Mouse (Mus musculus) regulatory T cell (primary cell): ENCODE data around the gene Hbb-bs.
"Not testable (repeated sequence)": the region's sequence is repeated elsewhere in the genome, so short reads cannot be mapped to it uniquely, and the experiment has no call there.

Experiments used
- in situ Hi-C: fragments of 300-600 bp; cut with MboI, MseI; formaldehyde crosslinking; loops from one replicate; pipeline ENCODE4 v1.15.1; 2025; ENCODE audit warnings: high pct_unique_total_duplicates

The Hbb-bs gene

DNA sequence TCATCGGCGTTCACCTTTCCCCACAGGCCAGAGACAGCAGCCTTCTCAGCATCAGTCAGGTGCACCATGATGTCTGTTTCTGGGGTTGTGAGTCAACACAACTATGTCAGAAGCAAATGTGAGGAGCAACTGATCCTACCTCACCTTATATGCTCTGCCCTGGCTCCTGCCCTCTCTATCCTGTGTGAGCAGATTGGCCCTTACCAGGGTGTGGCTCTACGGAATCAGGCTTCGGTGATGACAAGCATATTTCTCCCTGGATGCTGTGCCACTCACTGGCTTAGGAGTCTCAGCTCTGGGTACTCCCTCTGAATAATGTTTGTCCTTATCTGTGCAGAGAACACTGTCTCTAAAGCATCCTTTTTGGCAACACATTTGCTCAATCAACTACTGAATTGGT lies at the start of gene Hbb-bs:
Gene Hbb-bs (minus strand): TSS at position 289 of the 400 bp plus-strand sequence.
- in situ Hi-C loops, result no loop called here

- in situ Hi-C loops, result no loop called here
Observed at GRCm38 (mm10) chr7:103877093-103877492, 49.2 kb upstream of the Hbb-bs start.

GRCm38 (mm10) chr7:103874451-103874850 lies 46.6 kb upstream of the Hbb-bs start:
- in situ Hi-C loops, result no loop called here

DNA sequence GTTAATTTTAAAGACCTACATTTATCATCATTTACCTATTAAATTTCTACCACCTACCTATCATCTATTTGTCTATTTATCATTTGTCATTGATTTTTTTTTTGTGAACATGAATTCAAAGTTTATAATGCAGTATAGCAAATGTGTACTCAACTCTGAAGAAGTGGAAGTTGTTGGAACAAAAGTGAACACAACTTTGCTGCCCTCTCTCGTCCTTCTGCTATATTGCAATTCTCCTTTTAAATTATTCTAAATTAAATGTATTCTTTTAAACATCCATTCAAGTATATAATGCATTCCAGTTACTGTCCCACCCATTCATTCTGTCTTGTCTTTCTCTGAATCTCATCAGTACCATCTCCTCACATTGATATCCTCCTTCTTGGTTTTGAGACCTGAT lies 45.2 kb upstream of the Hbb-bs start:
- in situ Hi-C loops, result no loop called here

DNA sequence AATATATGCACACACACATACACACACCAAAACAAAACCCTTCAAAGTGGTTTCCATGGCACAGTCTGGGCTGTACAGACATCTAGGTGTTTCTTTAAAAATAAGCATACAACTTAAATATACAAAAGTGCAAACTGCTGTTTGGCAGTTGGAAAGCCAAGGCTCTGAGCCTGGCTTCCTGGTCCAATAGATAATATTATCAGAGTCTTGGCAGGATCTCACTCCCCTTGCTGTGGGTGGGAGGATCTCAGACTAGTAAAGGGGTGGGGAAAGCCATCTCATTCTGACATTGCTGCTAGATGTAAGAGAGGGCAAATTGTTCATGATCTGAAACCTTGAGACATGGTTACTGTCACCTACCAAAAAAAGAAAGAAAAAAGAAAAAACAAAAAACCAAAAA lies 42.8 kb upstream of the Hbb-bs start:
- in situ Hi-C loops, result no loop called here

DNA sequence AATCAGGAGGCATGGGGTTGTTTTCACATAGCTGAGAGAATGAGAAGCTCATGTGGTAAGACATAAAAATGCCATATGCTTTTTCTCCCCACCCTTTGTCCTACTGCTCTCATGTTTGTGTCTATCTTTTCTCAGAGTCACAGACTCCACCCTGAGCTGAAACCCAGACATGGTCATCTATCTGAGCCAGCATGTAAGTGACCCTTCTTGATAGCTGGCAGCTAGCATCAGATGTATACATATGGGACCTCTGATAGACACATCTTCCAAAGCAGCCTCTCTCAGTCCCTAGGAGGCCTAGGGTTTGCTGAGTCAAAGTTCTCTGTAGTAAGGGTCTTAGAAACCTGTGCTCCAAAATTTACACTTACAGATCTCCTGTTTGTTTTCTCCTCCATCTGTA lies 37.8 kb upstream of the Hbb-bs start:
- in situ Hi-C loops, result no loop called here

DNA sequence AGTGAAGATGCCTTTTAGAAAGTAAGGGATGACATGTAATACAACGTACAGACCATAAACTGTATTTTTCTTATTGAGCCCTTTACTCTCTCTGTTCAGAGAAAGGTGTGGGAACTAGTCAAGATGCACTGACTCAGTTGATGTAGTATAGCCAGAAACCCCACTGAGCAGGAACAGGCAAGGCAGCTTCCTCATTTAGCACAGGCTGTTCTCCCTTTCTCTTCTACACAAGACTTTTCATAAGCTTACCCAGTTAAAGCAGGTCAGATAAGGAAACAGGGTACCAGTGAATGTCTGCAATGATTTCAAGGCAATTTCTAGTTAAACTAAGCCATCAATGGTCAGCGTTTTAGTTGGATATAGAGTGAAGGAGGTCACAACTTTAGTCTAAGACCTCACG lies 33.6 kb upstream of the Hbb-bs start:
- in situ Hi-C loops, result no loop called here

- in situ Hi-C loops, result no loop called here
Observed at GRCm38 (mm10) chr7:103860855-103861254, 33.0 kb upstream of the Hbb-bs start.

GRCm38 (mm10) chr7:103859076-103859475 lies 31.2 kb upstream of the Hbb-bs start:
- in situ Hi-C loops, result no loop called here

GRCm38 (mm10) chr7:103854669-103855068 lies 26.8 kb upstream of the Hbb-bs start:
- in situ Hi-C loops, result no loop called here

- in situ Hi-C loops, result no loop called here
Observed at GRCm38 (mm10) chr7:103853090-103853489, 25.2 kb upstream of the Hbb-bs start, which contains the start of gene Hbb-y. TSS of gene Hbb-y (minus strand) at chr7:103853216.

DNA sequence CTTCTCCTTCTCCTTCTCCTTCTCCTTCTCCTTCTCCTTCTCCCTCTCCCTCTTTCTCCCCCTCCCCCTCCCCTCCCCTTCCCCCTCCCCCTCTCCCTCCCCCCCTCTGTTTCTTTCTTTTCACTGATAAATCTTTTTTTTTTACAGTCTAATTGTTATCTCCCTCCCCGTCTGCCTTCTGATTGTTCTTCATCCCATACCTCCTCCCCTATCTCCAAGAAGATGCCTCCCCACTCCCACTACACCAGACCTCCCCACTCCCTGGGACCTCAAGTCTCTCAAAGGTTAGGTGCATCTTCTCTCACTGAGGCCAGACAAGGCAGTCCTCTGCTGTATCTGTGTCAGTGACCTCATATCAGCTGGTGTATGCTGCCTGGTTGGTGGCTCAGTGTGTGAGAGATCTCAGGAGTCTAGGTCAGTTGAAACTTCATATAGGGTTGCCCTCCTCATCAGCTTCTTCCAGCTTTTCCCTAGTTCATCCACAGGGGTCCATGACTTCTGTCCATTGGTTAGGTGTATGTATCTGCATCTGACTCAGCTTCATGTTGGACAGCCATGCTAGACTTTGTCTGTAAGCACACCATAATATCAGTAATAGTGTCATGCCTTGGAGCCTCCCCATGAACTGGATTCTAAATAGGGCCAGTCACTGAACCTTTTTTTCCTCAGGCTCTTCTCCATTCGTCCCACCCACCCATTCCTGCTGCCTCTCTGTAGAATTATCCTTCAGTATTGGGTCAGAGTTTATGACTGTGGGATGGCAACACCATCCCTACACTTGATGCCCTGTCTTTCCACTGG lies 16.8 kb upstream of the Hbb-bs start:
- in situ Hi-C loops, result no loop called here

DNA sequence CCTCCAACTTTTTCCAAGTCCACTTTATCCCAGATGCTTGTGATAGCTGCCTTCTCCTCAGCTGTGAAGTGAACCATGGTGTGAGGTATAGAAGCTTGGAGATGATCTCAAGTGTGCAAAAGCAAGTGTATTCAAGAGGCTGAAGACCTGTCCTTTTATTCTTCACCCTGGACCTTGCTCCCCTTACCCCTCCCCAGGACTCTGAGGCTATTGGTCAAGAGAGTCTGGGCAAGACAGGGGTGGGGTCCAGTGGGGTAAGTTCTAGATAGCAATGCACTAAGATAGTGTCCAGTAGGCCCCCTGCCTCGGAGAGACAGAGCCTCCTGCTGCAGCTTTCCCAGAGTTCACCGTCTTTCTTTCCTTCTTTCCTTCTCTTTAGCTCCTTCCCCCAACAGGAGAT lies 15.1 kb upstream of the Hbb-bs start, which contains the start of gene Hbb-bh1:
Gene Hbb-bh1 (minus strand): TSS at position 131 of the 400 bp plus-strand sequence.
- in situ Hi-C loops, result no loop called here

GRCm38 (mm10) chr7:103840268-103840667 lies 12.4 kb upstream of the Hbb-bs start, which contains the start of gene Hbb-bh2:
TSS of gene Hbb-bh2 (minus strand) at chr7:103840520.
- in situ Hi-C loops, result no loop called here

GRCm38 (mm10) chr7:103827139-103827538 lies 757 bp downstream of the Hbb-bs start:
- in situ Hi-C loops, result not testable (repeated sequence)

- in situ Hi-C loops, result no loop called here
Observed at GRCm38 (mm10) chr7:103826255-103826887, 1.5 kb downstream of the Hbb-bs start.

DNA sequence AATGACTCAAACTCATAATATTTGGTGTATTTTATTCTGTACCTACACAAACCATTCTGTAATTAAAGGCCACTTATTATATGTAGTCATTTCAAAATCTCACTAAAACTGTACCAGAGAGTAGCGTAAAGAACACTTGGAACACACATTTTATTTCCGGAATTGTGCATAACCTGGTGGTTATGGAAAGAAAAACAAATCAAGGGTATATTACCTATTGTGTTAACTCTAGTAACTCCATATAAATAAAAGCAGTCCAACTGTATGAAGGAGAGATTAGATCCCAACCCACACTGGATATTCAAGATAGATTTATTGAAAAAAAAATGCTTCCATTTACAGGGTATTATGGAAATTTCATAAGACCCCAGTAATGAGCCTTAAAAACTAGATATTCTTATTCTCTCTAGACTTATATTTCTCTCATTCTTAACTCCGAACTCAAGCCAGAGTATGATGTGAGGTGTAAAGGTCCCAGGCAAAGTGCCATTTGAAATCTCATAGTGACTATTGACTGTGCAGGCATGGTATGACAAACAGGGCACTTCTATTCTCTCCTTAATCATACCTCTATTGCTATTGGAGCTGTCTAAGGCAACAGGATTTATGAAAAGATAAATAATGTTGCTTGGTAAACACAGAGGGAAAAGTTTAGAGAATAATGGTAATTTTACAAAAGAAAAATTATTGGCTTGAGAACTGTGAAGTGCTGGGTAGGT lies 2.2 kb downstream of the Hbb-bs start:
- in situ Hi-C loops, result no loop called here

DNA sequence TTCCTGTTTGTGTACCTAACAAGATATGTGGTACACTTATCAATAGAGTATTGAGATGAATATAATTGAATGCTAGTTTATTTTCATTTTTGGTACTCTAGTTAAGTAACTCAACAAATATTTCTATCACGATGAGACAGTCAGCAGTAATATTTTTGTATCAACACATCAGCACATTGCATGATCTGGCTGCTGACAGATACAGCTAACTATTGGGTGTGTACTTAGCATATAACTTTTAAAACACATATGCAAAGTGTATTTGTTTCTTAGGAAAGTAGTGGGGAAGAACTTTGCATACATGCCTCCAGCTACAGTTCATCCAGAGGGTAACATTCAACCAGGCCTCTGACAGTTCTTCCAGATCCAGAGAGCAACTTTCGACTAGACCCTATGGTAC lies 3.3 kb downstream of the Hbb-bs start:
- in situ Hi-C loops, result no loop called here

- in situ Hi-C loops, result not testable (repeated sequence)
Observed at GRCm38 (mm10) chr7:103815085-103815484, 12.8 kb downstream of the Hbb-bs start.

DNA sequence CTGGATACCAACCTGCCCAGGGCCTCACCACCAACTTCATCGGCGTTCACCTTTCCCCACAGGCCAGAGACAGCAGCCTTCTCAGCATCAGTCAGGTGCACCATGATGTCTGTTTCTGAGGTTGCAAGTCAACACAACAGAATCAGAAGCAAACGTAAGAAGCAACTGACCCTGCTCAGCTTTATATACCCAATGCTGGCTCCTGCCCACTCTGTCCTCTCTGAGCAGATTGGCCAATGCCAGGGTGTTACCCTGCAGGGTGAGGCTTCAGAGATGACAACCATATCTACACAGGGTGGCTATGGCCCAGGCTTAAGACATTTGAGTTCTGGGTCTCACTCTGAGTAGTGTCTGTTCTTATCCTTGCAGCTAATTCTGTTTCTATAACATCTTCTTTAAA lies 14.1 kb downstream of the Hbb-bs start, which contains the start of gene Hbb-bt:
Gene Hbb-bt (minus strand): TSS at position 231 of the 400 bp plus-strand sequence.
- in situ Hi-C loops, result no loop called here

- in situ Hi-C loops, result not testable (repeated sequence)
Observed at GRCm38 (mm10) chr7:103813152-103813551, 14.7 kb downstream of the Hbb-bs start.

GRCm38 (mm10) chr7:103812174-103812573 lies 15.7 kb downstream of the Hbb-bs start:
- in situ Hi-C loops, result no loop called here
